Mouse (Mus musculus): Measurements from ENCODE around the gene Cdk19.
A peak's percentile ranks its signal among the peaks of the same experiment; 100 is the strongest.
"Not testable (repeated sequence)": the region's sequence is repeated elsewhere in the genome, so short reads cannot be mapped to it uniquely, and the experiment has no call there.

The Cdk19 gene

DNA sequence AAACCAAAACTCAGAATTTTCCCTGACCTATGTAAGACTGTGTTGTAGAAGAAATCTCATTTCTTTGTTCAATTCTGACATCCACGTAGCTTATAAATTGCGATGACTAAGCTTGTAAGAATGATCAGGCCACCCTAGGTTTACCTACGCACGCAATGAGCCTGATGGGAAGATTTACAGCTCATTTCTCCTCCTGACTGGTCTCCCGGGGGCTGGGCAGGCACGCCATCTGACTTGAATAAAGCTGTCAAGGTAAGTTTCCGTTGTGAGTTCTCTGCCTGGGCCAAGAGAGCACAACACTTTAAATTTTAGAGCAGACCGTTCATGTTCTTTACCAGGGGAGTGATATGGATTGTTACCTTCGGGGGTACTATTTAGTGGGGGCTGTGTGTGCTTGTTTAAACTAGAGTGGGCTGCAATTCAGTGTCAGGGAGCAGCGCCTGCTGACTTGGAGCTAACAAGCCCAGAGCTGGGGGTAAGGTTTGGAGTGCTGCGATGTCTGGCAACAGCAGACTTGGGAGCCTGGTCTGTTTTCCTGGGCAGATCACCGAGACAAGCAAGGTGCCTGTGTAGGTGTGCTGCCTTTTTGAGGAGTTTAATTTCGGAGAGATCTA, at the start of gene Cdk19:
TSS of gene Cdk19 (plus strand) at position 214 of the 614 bp plus-strand sequence.
- DNase-seq (ENCODE audit: extremely low read depth, low read depth): no peak

DNA sequence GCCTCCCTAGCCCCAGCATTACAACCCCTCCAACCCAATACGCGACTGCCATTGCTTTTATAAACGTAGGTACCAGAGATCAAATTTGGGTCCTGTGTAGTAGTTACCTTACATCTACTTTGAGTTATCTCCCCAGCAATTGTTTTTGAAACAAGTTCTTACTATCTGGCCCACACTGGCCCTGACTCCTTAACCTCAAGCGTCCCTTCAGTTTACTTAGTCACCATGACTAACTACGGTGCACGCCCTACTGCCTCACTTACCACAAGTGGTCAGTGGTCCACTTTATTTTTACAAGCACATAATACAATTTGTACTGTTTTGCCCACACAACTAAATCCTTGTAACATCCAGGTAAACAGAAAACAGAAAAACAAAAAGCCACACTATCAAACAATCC, 46.7 kb upstream of the Cdk19 start:
- no peak for DNase-seq (ENCODE audit: extremely low read depth, low read depth)

DNA sequence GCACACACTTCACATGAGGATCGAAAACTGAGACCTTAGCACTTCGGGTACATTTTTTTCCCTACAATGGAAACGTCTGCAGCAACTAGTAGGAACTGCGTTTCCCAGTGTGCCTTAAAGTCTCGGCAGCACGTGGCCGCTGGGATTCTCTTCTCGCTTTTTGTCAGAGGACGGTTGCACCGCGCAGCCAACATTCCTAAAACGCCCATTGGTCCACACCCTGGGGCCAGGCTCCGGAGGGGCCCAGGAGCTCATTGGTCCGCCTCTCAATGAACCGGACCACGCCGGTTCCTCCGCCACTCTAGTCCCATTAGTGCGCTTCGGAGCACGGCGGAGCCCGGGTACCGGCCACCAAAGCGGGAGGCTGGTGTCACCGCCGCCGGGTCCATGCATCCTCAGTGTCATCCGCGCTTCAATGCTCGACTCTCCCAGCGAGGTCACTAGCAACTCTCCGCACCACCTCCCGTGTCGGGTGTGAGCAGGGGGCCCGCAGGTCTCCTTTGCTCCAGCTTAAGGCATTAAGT, 38.7 kb upstream of the Cdk19 start:
- peak; percentile 75 for DNase-seq (ENCODE audit: extremely low read depth, low read depth)

DNA sequence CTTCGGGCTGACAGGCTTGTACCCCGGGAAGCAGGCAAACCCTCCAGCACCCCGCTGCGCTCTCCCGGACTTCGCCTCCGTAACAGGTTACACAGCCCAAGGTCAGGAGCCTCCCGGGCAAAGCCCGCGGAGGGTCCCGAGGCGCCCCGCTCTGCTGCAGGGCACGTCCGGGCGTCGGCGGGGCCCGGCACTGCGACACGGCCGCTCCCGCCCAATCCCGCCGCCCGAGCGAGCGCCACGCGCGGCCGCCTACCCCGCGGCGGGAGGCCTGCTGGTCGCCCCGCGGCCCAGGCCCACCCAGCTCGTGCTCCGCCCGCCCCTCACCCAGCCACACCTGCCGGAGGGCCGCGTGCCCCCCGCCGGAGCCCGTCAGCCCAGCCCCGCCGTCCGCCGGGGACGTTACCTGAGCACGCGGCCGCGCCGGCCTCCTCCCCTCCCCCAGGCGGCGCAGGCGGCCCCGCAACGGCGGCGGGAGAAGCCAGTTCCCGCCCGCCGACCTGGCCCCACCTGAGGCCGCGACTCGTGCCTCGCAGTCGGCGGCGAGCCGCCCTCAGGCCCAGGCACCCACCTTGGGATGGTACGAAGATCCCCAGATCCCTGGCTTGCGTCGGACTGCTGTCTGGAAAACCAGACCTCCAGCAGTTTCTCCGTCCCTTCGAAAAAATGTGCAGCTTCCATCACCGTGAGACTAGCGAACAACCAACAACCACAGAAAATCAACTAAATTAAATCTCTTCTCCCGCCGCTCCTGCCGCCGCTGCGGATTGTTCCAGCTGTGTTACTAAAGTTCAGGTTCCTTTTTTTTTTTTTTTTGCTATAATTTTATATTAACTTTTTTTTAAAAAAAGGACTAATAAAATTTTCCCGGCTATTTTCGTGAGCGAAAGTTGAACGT, 37.9 kb upstream of the Cdk19 start:
- not testable (repeated sequence) for DNase-seq (ENCODE audit: extremely low read depth, low read depth)

DNA sequence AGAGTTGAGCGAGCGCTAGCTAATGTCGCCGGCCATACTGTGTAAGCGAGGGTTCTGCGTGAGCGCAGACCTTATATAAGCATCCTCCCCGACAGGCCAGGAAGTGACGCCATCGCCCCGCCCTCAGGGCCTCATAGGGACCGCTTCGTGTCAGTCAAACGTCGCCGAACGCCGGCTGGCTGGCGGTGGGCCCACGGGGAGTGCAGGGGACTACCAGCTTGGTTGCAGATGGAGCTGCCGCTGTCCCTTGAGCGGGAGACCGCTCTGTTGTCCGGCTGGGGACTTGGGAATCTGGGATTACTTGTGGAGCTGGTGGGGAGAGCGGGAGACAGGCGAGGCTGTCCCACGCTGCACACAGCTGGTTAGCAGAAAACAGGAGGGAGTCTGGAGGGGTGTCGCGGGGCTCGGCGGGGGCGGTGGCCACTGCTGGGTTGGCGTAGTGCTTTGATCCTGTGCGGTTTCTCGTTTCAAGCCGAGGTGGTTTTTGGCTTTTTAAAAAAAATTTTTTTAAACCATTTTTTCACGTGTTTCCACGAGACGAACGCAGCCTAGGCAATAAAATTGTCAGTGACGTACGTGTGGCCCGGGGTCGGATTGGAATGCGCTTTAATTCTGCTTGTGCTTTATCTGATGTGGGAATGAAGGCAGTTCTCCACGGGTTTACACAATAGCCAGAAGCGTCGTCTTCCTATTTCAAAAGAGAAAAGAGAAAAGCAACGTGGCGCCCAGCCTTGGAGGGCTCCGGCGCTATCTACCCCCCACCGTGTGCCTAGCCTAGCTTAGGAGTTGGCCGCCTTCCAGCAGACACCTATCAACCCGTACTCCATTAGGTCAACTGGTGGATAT, 37.0 kb upstream of the Cdk19 start, which contains the start of gene Amd1:
TSS of gene Amd1 (minus strand) at position 47 of the 846 bp plus-strand sequence.
- peak; percentile 91 for DNase-seq (ENCODE audit: extremely low read depth, low read depth)

DNA sequence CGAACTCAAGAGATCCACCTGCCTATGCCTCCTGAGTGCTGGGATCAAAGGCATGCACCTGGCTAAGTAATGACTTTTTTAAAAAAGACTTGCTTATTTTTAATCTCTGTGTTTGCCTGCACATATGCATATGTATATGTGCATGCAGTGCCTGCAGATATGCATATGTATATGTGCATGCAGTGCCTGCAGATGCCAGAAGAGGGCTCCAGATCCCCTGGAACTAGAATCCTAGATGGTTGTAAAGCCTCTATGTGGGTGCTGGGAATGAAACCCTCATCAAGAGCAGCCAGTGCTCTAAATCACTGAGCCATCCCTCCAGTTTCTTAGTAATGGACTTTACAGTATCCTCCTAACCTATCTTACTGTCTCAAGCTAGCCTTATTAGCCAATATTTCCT, 33.4 kb upstream of the Cdk19 start:
- no peak for DNase-seq (ENCODE audit: extremely low read depth, low read depth)

DNA sequence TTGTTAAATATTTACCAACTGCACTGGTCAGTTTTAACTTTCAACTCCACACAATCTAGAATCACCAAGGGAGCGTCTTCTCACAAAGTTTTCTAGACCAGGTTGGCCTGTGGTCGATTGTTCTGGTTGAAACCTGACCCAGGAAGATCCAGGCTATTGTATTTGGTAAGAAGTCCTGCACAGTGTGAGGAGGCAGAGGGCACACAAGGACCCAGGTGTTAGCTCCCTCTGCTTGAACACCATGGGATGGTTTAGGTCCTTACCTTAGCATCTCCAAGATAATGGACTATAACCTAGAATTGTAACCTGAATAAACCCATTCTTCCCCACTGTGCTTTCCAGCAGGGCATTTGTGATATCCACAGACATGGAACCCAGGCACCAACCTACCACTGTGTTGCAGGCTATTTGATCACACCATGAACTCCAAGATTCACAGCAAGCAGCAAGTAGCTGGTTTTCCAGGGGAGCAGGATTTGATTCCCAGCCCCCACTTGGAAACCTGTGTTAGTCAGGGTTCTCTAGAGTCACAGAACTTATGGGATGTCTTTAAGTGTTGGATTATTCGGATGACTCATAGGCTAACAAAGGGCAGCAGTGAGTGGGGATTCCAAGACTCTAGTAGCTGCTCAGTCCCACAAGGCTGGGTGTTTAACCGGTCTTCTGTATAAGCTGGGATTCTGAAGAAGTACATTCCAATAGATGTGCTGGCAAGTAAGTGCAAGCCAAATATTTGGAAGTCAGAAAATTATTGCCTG, 31.4 kb upstream of the Cdk19 start:
- DNase-seq (ENCODE audit: extremely low read depth, low read depth): no peak

DNA sequence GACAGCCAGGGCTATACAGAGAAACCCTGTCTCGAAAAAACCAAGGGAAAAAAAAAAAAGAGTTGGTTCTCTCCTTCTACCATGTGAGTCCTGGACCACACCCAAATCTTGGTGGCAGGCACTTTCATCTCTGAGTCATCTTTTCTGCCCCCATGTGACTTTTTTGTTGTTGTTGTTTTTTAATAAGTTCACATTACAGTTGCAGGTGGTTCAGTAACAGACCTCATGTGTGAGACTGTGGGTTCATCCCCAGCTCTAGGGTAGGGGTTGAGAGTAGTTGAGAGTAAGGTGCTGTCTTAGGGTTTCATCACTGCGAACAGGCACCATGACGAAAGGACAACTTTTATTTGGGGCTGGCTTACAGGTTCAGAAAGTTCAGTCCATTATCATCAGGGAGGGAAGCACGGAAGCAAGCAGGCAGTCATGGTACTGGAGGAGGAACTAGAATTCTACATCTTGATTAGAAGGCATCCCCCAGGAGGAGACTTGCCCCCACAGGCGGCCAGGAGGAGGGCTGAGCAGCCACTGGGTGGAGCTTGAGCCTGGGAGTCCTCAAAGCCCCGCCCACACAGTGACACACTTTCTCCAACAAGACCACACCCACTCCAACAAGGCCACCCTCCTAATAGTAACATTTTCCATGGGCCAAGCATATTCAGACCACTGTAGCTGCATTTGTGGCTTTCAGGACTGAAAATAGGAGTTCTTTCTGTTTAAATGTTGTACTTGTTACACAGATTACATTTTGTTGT, 29.3 kb upstream of the Cdk19 start:
- DNase-seq (ENCODE audit: extremely low read depth, low read depth): peak; percentile 89

DNA sequence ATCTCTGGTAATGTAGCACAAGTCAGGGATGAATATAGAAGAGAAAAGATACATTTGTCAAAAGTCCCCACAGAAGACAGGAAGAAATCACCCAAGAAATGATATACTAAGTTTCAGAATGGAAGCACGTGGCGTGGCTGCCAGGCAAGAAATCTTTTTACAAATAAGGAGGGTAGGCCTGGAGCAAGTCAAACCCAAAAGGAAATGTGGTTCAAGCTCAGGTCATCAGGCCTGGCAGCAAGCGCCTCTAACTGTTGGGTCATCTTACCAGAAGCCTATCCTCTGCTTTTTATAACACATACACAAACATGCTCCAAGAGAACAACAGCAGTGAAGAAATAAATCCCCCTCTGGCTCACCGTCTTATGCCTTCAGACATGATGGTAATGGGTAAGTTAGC, 26.6 kb upstream of the Cdk19 start:
- no peak for DNase-seq (ENCODE audit: extremely low read depth, low read depth)

DNA sequence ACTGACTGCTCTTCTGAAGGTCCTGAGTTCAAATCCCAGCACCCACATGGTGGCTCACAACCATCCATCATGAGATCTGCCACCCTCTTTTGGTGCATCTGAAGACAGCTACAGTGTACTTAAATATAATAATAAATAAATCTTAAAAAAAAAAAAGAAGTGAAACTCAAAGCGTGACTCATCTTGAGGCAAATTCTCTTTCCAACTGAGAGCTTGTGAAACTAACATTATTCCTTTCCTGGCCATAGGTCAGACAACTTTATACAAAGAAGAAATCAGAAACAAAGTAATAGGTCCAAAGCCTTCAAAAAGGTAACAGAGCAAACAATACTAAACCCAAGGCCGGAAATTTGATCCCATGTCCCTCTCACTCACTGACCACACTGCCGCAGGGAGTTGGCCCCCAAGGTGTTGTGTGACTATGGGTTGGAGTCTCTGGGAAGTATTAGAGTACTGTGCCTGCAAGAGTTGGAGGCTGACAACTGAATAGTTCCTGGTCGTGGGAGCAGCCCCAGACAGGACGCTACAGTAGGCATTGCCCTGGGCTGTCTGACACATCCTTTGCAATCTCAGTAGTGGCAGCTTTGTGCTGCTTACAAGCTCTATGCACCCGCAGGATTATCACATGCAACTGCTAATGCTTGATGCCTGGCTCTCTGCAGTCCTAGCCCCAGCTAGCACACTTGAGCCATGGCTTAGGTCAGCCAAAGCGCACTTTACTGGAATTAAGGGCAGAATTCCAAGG, 22.4 kb upstream of the Cdk19 start:
- DNase-seq (ENCODE audit: extremely low read depth, low read depth): no peak

DNA sequence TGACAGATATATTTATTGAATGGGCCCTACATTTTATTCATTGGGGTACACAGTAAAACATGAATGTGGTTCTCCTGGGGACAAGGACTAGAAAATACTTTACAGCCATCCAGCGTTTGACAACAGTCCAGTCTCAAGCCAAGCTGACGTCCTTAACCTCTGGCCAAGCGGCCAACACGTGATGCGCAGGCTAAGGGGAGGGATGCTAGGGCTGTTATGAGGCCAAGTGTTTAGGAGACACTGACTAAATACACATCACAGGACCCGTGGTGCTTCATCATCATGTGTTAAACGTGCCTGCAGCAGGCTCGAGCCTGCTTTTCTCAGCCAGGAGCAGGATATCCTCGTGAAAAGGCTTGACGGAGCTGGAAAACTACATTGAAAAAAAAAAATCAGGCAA, 19.1 kb upstream of the Cdk19 start:
- no peak for DNase-seq (ENCODE audit: extremely low read depth, low read depth)

DNA sequence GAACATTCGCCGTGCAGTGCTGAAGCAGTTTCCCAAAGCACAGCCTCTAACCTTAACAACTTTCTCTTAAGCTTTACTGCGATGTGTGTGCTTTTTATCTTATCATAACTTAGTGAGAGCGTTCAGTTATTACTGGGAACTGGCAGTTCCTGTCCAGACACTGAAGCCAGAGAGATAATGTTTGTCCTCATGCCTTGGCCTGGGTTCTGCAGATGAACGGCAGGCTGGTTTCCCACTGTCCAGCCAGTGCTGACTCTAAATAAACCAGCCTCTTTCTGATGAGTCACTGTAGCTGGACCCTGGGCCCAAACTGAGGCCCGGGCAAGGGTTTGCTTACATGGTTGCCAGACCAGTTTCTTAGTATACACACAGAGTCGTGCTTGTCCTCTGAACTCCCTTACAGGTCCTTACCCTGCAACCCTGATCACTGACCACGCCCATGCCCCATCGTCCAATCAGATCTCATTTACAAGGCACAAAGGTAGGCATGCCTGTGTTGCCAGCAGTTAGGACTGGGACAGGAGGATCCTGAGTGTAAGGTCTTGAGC, 11.3 kb upstream of the Cdk19 start:
- DNase-seq (ENCODE audit: extremely low read depth, low read depth): peak; percentile 70

DNA sequence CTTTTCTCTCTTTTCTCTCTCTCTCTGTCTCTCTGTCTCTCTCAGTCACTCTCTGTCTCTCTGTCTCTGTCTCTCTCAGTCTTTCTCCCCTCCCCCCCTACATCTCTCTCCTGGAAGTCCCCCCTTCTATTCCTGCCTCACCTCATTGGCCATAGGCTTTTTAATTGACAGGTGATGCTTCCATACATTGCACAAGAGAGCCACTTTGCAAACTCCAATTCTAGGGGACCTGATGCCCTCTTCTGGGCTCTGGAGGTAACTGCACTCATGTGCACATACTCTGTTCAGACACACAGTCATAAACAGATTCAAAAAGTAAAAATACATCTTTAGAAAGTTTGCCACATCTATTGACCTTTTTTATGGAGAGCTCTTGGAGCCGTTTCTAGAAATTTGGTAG, 9.1 kb upstream of the Cdk19 start:
- DNase-seq (ENCODE audit: extremely low read depth, low read depth): no peak

DNA sequence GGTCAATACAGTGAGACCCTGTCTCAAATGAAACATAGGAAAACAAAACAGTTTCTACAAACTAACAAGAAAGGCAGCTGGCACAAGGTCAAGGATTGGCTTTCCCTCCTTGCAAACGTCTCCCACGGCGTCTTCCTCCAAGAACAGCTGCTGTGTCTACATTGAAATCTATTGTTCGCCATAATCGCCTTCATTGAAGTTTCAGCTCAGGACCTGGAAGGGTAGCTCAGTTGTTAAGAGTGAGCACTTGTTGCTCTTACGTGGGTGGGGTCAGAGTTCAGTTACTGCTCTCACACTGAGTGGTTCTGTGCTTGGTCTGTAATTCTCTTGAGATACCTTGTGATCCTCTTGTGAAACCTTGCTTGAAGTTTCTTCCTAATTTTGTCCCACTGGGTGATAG, 6.5 kb upstream of the Cdk19 start:
- no peak for DNase-seq (ENCODE audit: extremely low read depth, low read depth)

DNA sequence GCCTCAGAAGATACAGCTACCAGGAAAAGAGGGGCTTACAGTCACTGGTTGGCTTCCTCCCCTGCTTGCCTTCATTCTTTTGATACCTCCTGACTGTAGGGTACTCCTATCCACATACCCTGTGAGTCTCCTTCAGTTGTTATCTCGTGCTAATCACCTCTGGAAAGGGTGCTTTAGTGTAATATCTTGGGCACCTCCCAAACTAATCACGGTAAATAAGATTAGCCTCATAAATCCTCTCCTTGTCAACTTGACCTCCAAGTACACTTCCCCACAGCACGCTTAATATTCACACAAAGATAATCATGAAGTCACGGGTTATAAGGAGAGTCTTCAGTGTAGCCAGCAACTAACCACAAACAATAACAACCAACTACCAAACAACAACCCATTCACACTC, 2.7 kb downstream of the Cdk19 start:
- no peak for DNase-seq (ENCODE audit: extremely low read depth, low read depth)

DNA sequence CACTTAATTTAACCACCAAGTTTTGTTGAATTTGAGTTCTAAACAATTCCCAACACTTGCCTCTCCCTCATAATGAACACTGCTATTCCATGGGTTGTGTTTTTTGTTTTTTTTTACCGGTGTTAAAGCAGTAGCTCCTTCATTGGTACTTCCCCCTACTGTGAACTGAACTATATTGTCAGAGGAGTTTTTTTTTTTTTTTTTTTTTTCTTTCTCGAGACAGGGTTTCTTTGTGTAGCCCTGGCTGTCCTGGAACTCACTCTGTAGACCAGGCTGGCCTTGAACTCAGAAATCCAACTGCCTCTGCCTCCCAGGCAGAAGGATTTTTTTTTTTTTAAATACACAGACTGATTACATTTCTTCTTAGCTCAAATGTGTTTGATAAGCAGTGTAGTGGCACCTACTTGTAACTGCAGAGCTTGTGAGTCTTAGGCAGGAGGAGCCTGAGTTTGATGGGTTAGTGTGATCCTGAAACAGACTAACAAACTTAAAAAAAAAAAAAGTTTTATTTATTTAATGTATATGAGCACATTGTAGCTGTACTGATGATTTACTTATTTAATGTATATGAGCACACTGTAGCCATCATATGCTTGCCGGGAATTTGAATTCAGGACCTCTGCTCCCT, 7.5 kb downstream of the Cdk19 start:
- DNase-seq (ENCODE audit: extremely low read depth, low read depth): no peak

DNA sequence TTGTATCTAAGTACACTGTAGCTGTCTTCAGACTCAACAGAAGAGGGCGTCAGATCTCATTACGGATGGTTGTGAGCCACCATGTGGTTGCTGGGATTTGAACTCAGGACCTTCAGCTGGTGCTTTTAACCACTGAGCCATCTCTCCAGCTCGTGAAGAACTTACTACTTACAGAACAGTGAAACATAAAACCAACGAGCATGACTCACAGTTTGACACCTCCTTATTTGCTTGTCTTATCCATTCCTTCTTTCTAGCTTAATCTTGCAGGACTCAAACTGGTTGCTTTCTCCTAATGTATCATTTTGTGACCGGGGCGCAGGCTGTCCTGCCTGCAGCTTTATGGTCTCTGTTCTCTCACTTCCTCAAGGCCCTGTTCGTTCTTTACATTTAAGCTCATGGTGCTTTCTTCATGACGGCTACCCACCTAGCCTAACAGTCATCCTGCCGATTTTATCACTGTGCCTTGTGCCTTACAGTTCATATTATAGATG, 8.1 kb downstream of the Cdk19 start:
- peak; percentile 70 for DNase-seq (ENCODE audit: extremely low read depth, low read depth)
